Mouse (Mus musculus): Measurements from ENCODE around the gene Trim50.

- TF ChIP-seq CTCF (IDR thresholded peaks at IDR 0.05; ENCODE audit: borderline replicate concordance, insufficient read depth, low read depth, low read length) = no peak
- no peak for TF ChIP-seq POLR2A (IDR thresholded peaks at IDR 0.05; ENCODE audit: borderline replicate concordance, insufficient read depth, low read length)
These were observed 27.6 kb downstream of the Trim50 start for GRCm38 (mm10) chr5:135380681-135381080.

Data from cerebellum, adult 2 months (tissue).